Mouse (Mus musculus): ENCODE data around the gene Otub1. TPM values are rescaled to one million over a fixed set of nuclear protein-coding genes. Genes with fewer than 3 reads are reported as not detected.
A peak's percentile ranks its signal among the peaks of the same experiment; 100 is the strongest.

Otub1 gene
- total RNA-seq, 1 experiment = 117 TPM

- H3K36me3 ChIP-seq (ENCODE audit: control insufficient read depth, insufficient read depth, low read length, poor library complexity, severe bottlenecking) = peaks cover 21% of the 10 kb centered on the region
- peaks cover 6 to 8% of the 10 kb centered on the region in 2 experiments; a peak in 2 of 4 replicates for H3K4me1 ChIP-seq (ENCODE audit: control insufficient read depth in 2 of 2, insufficient read depth in 2 of 2, low read length in 2 of 2, poor library complexity in 1 of 2)
- in situ Hi-C loops (cut with MboI; ENCODE audit: low sequenced_read_pairs in 2 of 2, unreplicated experiment in 2 of 2) = no loop called here
- H3K9me3 ChIP-seq (ENCODE audit: control insufficient read depth, insufficient read depth, low read depth, low read length) = no peaks in the 10 kb centered on the region
- no peak overlapping the region for H3K9ac ChIP-seq (ENCODE audit: insufficient read depth, low read depth, low read length, poor library complexity, severe bottlenecking)
- DNase-seq (ENCODE audit: low read depth, low spot score) = no peak
- no peak overlapping the region for H3K27ac ChIP-seq (ENCODE audit: insufficient read depth, low read depth, low read length, poor library complexity, severe bottlenecking)
- no peak for TF ChIP-seq CHD2 (IDR thresholded peaks at IDR 0.05; ENCODE audit: low read depth, low read length)
- TF ChIP-seq HCFC1 (IDR thresholded peaks at IDR 0.05; ENCODE audit: borderline replicate concordance, insufficient read depth, low read length) = no peak
- TF ChIP-seq ZC3H11A (IDR thresholded peaks at IDR 0.05; ENCODE audit: borderline replicate concordance, low read depth, low read length) = no peak
- TF ChIP-seq ZNF384 (IDR thresholded peaks at IDR 0.05; ENCODE audit: low read depth, low read length) = no peak
- TF ChIP-seq MAFK (IDR thresholded peaks at IDR 0.05; ENCODE audit: insufficient read depth, low read depth, low read length) = no peak
- H3K4me3 ChIP-seq (ENCODE audit: insufficient read depth in 1 of 2, low read depth in 1 of 2, low read length in 2 of 2, poor library complexity in 1 of 2, severe bottlenecking in 1 of 2) = no peak overlapping the region
Measured at GRCm38 (mm10) chr19:7214484-7214883, 8.4 kb upstream of the Otub1 start.

- H3K27ac ChIP-seq (ENCODE audit: insufficient read depth, low read depth, low read length, poor library complexity, severe bottlenecking) = no peak overlapping the region
- no peak overlapping the region for H3K4me3 ChIP-seq (ENCODE audit: insufficient read depth in 1 of 2, low read depth in 1 of 2, low read length in 2 of 2, poor library complexity in 1 of 2, severe bottlenecking in 1 of 2)
- TF ChIP-seq HCFC1 (IDR thresholded peaks at IDR 0.05; ENCODE audit: borderline replicate concordance, insufficient read depth, low read length) (no peak), CHD2 (IDR thresholded peaks at IDR 0.05; ENCODE audit: low read depth, low read length) (no peak), ZNF384 (IDR thresholded peaks at IDR 0.05; ENCODE audit: low read depth, low read length) (no peak), ZC3H11A (IDR thresholded peaks at IDR 0.05; ENCODE audit: borderline replicate concordance, low read depth, low read length) (no peak), MAFK (IDR thresholded peaks at IDR 0.05; ENCODE audit: insufficient read depth, low read depth, low read length) (no peak)
- peaks cover 21% of the 10 kb centered on the region for H3K36me3 ChIP-seq (ENCODE audit: control insufficient read depth, insufficient read depth, low read length, poor library complexity, severe bottlenecking)
- in situ Hi-C loops (cut with MboI; ENCODE audit: low sequenced_read_pairs in 2 of 2, unreplicated experiment in 2 of 2) = no loop called here
- no peak overlapping the region for H3K9ac ChIP-seq (ENCODE audit: insufficient read depth, low read depth, low read length, poor library complexity, severe bottlenecking)
- no peaks in the 10 kb centered on the region for H3K9me3 ChIP-seq (ENCODE audit: control insufficient read depth, insufficient read depth, low read depth, low read length)
- DNase-seq (ENCODE audit: low read depth, low spot score) = no peak
- H3K4me1 ChIP-seq (ENCODE audit: control insufficient read depth in 2 of 2, insufficient read depth in 2 of 2, low read length in 2 of 2, poor library complexity in 1 of 2) = peaks cover 3 to 8% of the 10 kb centered on the region in 2 experiments; a peak in 2 of 4 replicates
Measured at GRCm38 (mm10) chr19:7213010-7213409, 6.9 kb upstream of the Otub1 start.

DNA sequence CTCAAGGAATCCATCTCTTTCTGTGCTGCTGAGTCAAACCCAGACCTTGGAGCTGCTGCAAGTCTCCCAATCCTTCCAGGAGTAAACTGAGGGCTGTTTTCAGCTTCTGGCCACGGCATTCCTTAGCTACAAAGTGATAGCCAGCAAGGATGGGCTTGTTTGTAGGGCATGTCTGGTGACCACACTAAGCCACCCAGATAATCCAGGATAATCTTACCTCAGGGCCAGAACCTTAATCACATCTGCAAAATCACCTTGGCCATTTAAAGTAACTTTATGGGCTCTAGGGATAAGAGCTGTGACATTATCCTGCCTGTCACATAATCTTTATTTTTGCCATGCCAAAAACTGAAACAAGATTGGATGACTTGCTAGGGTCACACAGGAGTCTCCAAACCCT, 6.1 kb upstream of the Otub1 start:
- H3K27ac ChIP-seq (ENCODE audit: insufficient read depth, low read depth, low read length, poor library complexity, severe bottlenecking) = no peak overlapping the region
- no peaks in the 10 kb centered on the region for H3K9me3 ChIP-seq (ENCODE audit: control insufficient read depth, insufficient read depth, low read depth, low read length)
- peaks cover 21% of the 10 kb centered on the region for H3K36me3 ChIP-seq (ENCODE audit: control insufficient read depth, insufficient read depth, low read length, poor library complexity, severe bottlenecking)
- no peak overlapping the region for H3K4me3 ChIP-seq (ENCODE audit: insufficient read depth in 1 of 2, low read depth in 1 of 2, low read length in 2 of 2, poor library complexity in 1 of 2, severe bottlenecking in 1 of 2)
- no peak overlapping the region for H3K9ac ChIP-seq (ENCODE audit: insufficient read depth, low read depth, low read length, poor library complexity, severe bottlenecking)
- DNase-seq (ENCODE audit: low read depth, low spot score) = no peak
- in situ Hi-C loops (cut with MboI; ENCODE audit: low sequenced_read_pairs in 2 of 2, unreplicated experiment in 2 of 2) = no loop called here
- no peak for TF ChIP-seq HCFC1 (IDR thresholded peaks at IDR 0.05; ENCODE audit: borderline replicate concordance, insufficient read depth, low read length)
- TF ChIP-seq ZC3H11A (IDR thresholded peaks at IDR 0.05; ENCODE audit: borderline replicate concordance, low read depth, low read length) = no peak
- TF ChIP-seq CHD2 (IDR thresholded peaks at IDR 0.05; ENCODE audit: low read depth, low read length) = no peak
- TF ChIP-seq ZNF384 (IDR thresholded peaks at IDR 0.05; ENCODE audit: low read depth, low read length) = no peak
- no peak for TF ChIP-seq MAFK (IDR thresholded peaks at IDR 0.05; ENCODE audit: insufficient read depth, low read depth, low read length)
- peaks cover 3 to 8% of the 10 kb centered on the region in 2 experiments; a peak in 2 of 4 replicates for H3K4me1 ChIP-seq (ENCODE audit: control insufficient read depth in 2 of 2, insufficient read depth in 2 of 2, low read length in 2 of 2, poor library complexity in 1 of 2)

- H3K27ac ChIP-seq (ENCODE audit: insufficient read depth, low read depth, low read length, poor library complexity, severe bottlenecking) = no peak overlapping the region
- H3K36me3 ChIP-seq (ENCODE audit: control insufficient read depth, insufficient read depth, low read length, poor library complexity, severe bottlenecking) = peaks cover 16% of the 10 kb centered on the region
- H3K9ac ChIP-seq (ENCODE audit: insufficient read depth, low read depth, low read length, poor library complexity, severe bottlenecking) = no peak overlapping the region
- no peak for DNase-seq (ENCODE audit: low read depth, low spot score)
- TF ChIP-seq ZNF384 (IDR thresholded peaks at IDR 0.05; ENCODE audit: low read depth, low read length) (0 out of 2 replicates have a peak, but pooled peaks have one; percentile 11), ZC3H11A (IDR thresholded peaks at IDR 0.05; ENCODE audit: borderline replicate concordance, low read depth, low read length) (no peak)
- in situ Hi-C loops (cut with MboI; ENCODE audit: low sequenced_read_pairs in 2 of 2, unreplicated experiment in 2 of 2) = no loop called here
- no peaks in the 10 kb centered on the region for H3K9me3 ChIP-seq (ENCODE audit: control insufficient read depth, insufficient read depth, low read depth, low read length)
- no peak overlapping the region for H3K4me3 ChIP-seq (ENCODE audit: insufficient read depth in 1 of 2, low read depth in 1 of 2, low read length in 2 of 2, poor library complexity in 1 of 2, severe bottlenecking in 1 of 2)
- H3K4me1 ChIP-seq (ENCODE audit: control insufficient read depth in 2 of 2, insufficient read depth in 2 of 2, low read length in 2 of 2, poor library complexity in 1 of 2) = peaks cover 0 to 4% of the 10 kb centered on the region in 2 experiments; a peak in 1 of 4 replicates
Measured at GRCm38 (mm10) chr19:7209907-7210646, 4.0 kb upstream of the Otub1 start.
